Comparison of ENCODE assay signal across 20 mouse cellular contexts in genomic region chr7:27535386-27535785, GRCm38 (mm10). TPM values are rescaled to one million over a fixed set of nuclear protein-coding genes. Genes with fewer than 3 reads are reported as not detected.
DNase-seq lines count a peak whose midpoint lies in the region; ATAC-seq and TF ChIP-seq lines count a peak whose summit lies in the region.
"Had no signal": no experiment of that assay in that cellular context is flagged by ENCODE, and none has a peak within 500 bp of the region (broad histone marks: within the 10 kb centered on the region; RNA-seq: fewer than 3 reads in every experiment).

No protein-coding gene starts in this region.

- no peak overlapping the region for H3K4me2 ChIP-seq in stomach, embryonic 15.5 days
- no peak overlapping the region for H3K4me2 ChIP-seq in stomach, postnatal 0 days (replicated peaks; ENCODE audit: low read depth)
- H3K4me2 ChIP-seq in liver, postnatal 0 days (ENCODE audit: low read depth, low read length): peak overlapping the region; percentile 70
- H3K4me2 ChIP-seq: hindbrain, embryonic 13.5 days; kidney, embryonic 15.5 days; midbrain, embryonic 12.5 days had no signal

- DNase-seq in stomach, postnatal 0 days (ENCODE audit: low spot score): no peak
- DNase-seq in liver, postnatal 0 days: peak; percentile 66
- no peak for DNase-seq in gastrocnemius, postnatal 10 days
- no peak for DNase-seq in embryo, embryonic 11 days
- DNase-seq: adrenal gland, adult 2 months; cerebellum, adult 2 months; heart, adult 18-20 months; left cerebral cortex, postnatal 4 days; lung, adult 18-20 months; right cerebral cortex, postnatal 25 days; thymus, adult 18-20 months had no signal

- H3K4me1 ChIP-seq in stomach, embryonic 15.5 days: no peaks in the 10 kb centered on the region
- no peaks in the 10 kb centered on the region for H3K4me1 ChIP-seq in stomach, postnatal 0 days (replicated peaks; ENCODE audit: control insufficient read depth, insufficient read depth)
- H3K4me1 ChIP-seq in liver, postnatal 0 days (ENCODE audit: insufficient read depth): peaks cover 36% of the 10 kb centered on the region
- H3K4me1 ChIP-seq: hindbrain, embryonic 13.5 days; kidney, embryonic 15.5 days; midbrain, embryonic 12.5 days had no signal

- no peak overlapping the region for H3K4me3 ChIP-seq in stomach, embryonic 15.5 days (replicated peaks)
- H3K4me3 ChIP-seq in stomach, postnatal 0 days (ENCODE audit: low read depth, low read length): no peak overlapping the region
- no peak overlapping the region for H3K4me3 ChIP-seq in liver, postnatal 0 days (ENCODE audit: low read depth, low read length)
- H3K4me3 ChIP-seq: hindbrain, embryonic 13.5 days; kidney, embryonic 15.5 days; layer of hippocampus, adult 2 months; midbrain, embryonic 12.5 days had no signal

- peak; percentile 36; the same call in 1 of the 2 replicates for ATAC-seq in stomach, embryonic 15.5 days (ENCODE audit: insufficient read depth, low FRiP score, low read depth)
- no peak for ATAC-seq in stomach, postnatal 0 days (ENCODE audit: low FRiP score, low TSS enrichment)
- ATAC-seq in erythroid progenitor cell, adult 5-6 weeks (replicated peaks; ENCODE audit: low FRiP score, poor library complexity, severe bottlenecking): peak; percentile 82
- peak; percentile 76 for ATAC-seq in liver, postnatal 0 days
- ATAC-seq in activated CD4-positive, CD25-positive, alpha-beta regulatory T cell, adult 4 months: no peak
- ATAC-seq: forebrain, embryonic 16.5 days had no signal

- H3K36me3 ChIP-seq in stomach, embryonic 15.5 days: peaks cover 15% of the 10 kb centered on the region
- peaks cover 21% of the 10 kb centered on the region for H3K36me3 ChIP-seq in stomach, postnatal 0 days (ENCODE audit: control insufficient read depth, insufficient read depth, low read length)
- H3K36me3 ChIP-seq in liver, postnatal 0 days (replicated peaks; ENCODE audit: insufficient read depth, low read length): peaks cover 39% of the 10 kb centered on the region

- no peak overlapping the region for H3K27ac ChIP-seq in stomach, embryonic 15.5 days
- H3K27ac ChIP-seq in stomach, postnatal 0 days (replicated peaks): no peak overlapping the region
- H3K27ac ChIP-seq in liver, postnatal 0 days (ENCODE audit: low read depth): peak overlapping the region; percentile 39; the same call in 1 of the 2 replicates
- H3K27ac ChIP-seq: hindbrain, embryonic 13.5 days; kidney, embryonic 15.5 days; layer of hippocampus, adult 2 months; midbrain, embryonic 12.5 days had no signal

- WGBS in stomach, embryonic 15.5 days: 64% methylated on average over 2 of the region's 2 CpGs
- WGBS in stomach, postnatal 0 days: 70% methylated on average over 2 of the region's 2 CpGs
- 57% methylated on average over 2 of the region's 2 CpGs for WGBS in liver, postnatal 0 days (ENCODE audit: insufficient replicate concordance)

- TF ChIP-seq CTCF in stomach, postnatal 0 days (IDR thresholded peaks at IDR 0.05; ENCODE audit: low read depth): no peak
- TF ChIP-seq CTCF in liver, postnatal 0 days (IDR thresholded peaks at IDR 0.05; ENCODE audit: low read depth): no peak

- no peak for TF ChIP-seq EP300 in stomach, postnatal 0 days (optimal IDR thresholded peaks at IDR 0.05)
- peak; percentile 86 for TF ChIP-seq EP300 in liver, postnatal 0 days (IDR thresholded peaks at IDR 0.05; ENCODE audit: low read depth)

- no peak overlapping the region for H3K9ac ChIP-seq in stomach, embryonic 15.5 days
- H3K9ac ChIP-seq in stomach, postnatal 0 days (ENCODE audit: low read length): no peak overlapping the region
- H3K9ac ChIP-seq in liver, postnatal 0 days (replicated peaks): peak overlapping the region; percentile 51
- H3K9ac ChIP-seq: hindbrain, embryonic 13.5 days; kidney, embryonic 15.5 days; midbrain, embryonic 12.5 days had no signal

- no peaks in the 10 kb centered on the region for H3K9me3 ChIP-seq in stomach, embryonic 15.5 days
- no peaks in the 10 kb centered on the region for H3K9me3 ChIP-seq in stomach, postnatal 0 days (ENCODE audit: control insufficient read depth, low read length)
- no peaks in the 10 kb centered on the region for H3K9me3 ChIP-seq in liver, postnatal 0 days (ENCODE audit: low read length)
- H3K9me3 ChIP-seq: hindbrain, embryonic 13.5 days; kidney, embryonic 15.5 days; midbrain, embryonic 12.5 days had no signal

- H3K27me3 ChIP-seq in stomach, embryonic 15.5 days (replicated peaks): no peaks in the 10 kb centered on the region
- H3K27me3 ChIP-seq in stomach, postnatal 0 days (ENCODE audit: control insufficient read depth, insufficient read depth, low read length): no peaks in the 10 kb centered on the region
- H3K27me3 ChIP-seq in liver, postnatal 0 days (ENCODE audit: insufficient read depth, low read length): no peaks in the 10 kb centered on the region
- H3K27me3 ChIP-seq: hindbrain, embryonic 13.5 days; kidney, embryonic 15.5 days; midbrain, embryonic 12.5 days had no signal

RNA-seq across cellular contexts. Expression of gene Hipk4, which starts 12.3 kb away (rescaled TPM):
- 0.67 and 0.86 TPM in 2 replicates for polyA plus RNA-seq in stomach, embryonic 15.5 days (2015; fragmentation: Nextera tagmentation; extraction: Ambion mirVana)
- 0.23 and 0.39 TPM in 2 replicates for polyA plus RNA-seq in stomach, postnatal 0 days (2015; fragmentation: Nextera tagmentation; extraction: Ambion mirVana)
- not detected in 2 replicates for total RNA-seq in erythroid progenitor cell, adult 5-6 weeks (2015; ENCODE audit: low replicate concordance)
- not detected in 2 replicates for total RNA-seq in erythroid progenitor cell, adult 5-6 weeks (2017; ENCODE audit: low replicate concordance)
- 0.04 TPM in 1 of 2 replicates, not detected in the other for polyA plus RNA-seq in liver, postnatal 0 days (2015; fragmentation: Nextera tagmentation; extraction: Ambion mirVana)
- under 1 TPM; 0.42 to 0.84 TPM for total RNA-seq in gastrocnemius, postnatal 10 days (2021)
- polyA plus RNA-seq in activated CD4-positive, CD25-positive, alpha-beta regulatory T cell, adult 4 months (2017; shearing (Covaris generic)): not detected
- total RNA-seq: gastrocnemius, adult 18-20 months had no signal

RNA-seq across cellular contexts. Expression of gene Pld3, which starts 17.6 kb away (rescaled TPM):
- 77.5 and 81.0 TPM in 2 replicates for polyA plus RNA-seq in stomach, embryonic 15.5 days (2015; fragmentation: Nextera tagmentation; extraction: Ambion mirVana)
- 117 and 128 TPM in 2 replicates for polyA plus RNA-seq in stomach, postnatal 0 days (2015; fragmentation: Nextera tagmentation; extraction: Ambion mirVana)
- total RNA-seq in erythroid progenitor cell, adult 5-6 weeks (2015; ENCODE audit: low replicate concordance): 43.2 and 88.0 TPM in 2 replicates
- 19.1 and 26.3 TPM in 2 replicates for total RNA-seq in erythroid progenitor cell, adult 5-6 weeks (2017; ENCODE audit: low replicate concordance)
- 46.5 and 49.3 TPM in 2 replicates for polyA plus RNA-seq in liver, postnatal 0 days (2015; fragmentation: Nextera tagmentation; extraction: Ambion mirVana)
- 10 to 100 TPM; 27.2 to 37.9 TPM for total RNA-seq in gastrocnemius, postnatal 10 days (2021)
- 100 to 1,000 TPM; 149 to 193 TPM for polyA plus RNA-seq in activated CD4-positive, CD25-positive, alpha-beta regulatory T cell, adult 4 months (2017; shearing (Covaris generic))

RNA-seq across cellular contexts. Expression of gene 2310022A10Rik, which starts 17.6 kb away (rescaled TPM):
- polyA plus RNA-seq in stomach, embryonic 15.5 days (2015; fragmentation: Nextera tagmentation; extraction: Ambion mirVana): 21.0 and 23.4 TPM in 2 replicates
- polyA plus RNA-seq in stomach, postnatal 0 days (2015; fragmentation: Nextera tagmentation; extraction: Ambion mirVana): 11.4 TPM in 2 replicates
- 11.2 and 18.9 TPM in 2 replicates for total RNA-seq in erythroid progenitor cell, adult 5-6 weeks (2015; ENCODE audit: low replicate concordance)
- 1.6 and 6.8 TPM in 2 replicates for total RNA-seq in erythroid progenitor cell, adult 5-6 weeks (2017; ENCODE audit: low replicate concordance)
- 8.6 and 9.0 TPM in 2 replicates for polyA plus RNA-seq in liver, postnatal 0 days (2015; fragmentation: Nextera tagmentation; extraction: Ambion mirVana)
- 100 to 1,000 TPM; 106 to 110 TPM for total RNA-seq in gastrocnemius, postnatal 10 days (2021)
- polyA plus RNA-seq in activated CD4-positive, CD25-positive, alpha-beta regulatory T cell, adult 4 months (2017; shearing (Covaris generic)): 10 to 100 TPM; 14.9 to 18.7 TPM

RNA-seq across cellular contexts. Expression of gene Prx, which starts 36.3 kb away (rescaled TPM):
- polyA plus RNA-seq in stomach, embryonic 15.5 days (2015; fragmentation: Nextera tagmentation; extraction: Ambion mirVana): 3.1 and 3.5 TPM in 2 replicates
- 2.1 and 2.2 TPM in 2 replicates for polyA plus RNA-seq in stomach, postnatal 0 days (2015; fragmentation: Nextera tagmentation; extraction: Ambion mirVana)
- total RNA-seq in erythroid progenitor cell, adult 5-6 weeks (2015; ENCODE audit: low replicate concordance): 0.36 and 0.42 TPM in 2 replicates
- total RNA-seq in erythroid progenitor cell, adult 5-6 weeks (2017; ENCODE audit: low replicate concordance): 1.4 and 5.1 TPM in 2 replicates
- polyA plus RNA-seq in liver, postnatal 0 days (2015; fragmentation: Nextera tagmentation; extraction: Ambion mirVana): 0.25 and 0.28 TPM in 2 replicates
- 10 to 100 TPM; 34.6 to 48.7 TPM for total RNA-seq in gastrocnemius, postnatal 10 days (2021)
- polyA plus RNA-seq in activated CD4-positive, CD25-positive, alpha-beta regulatory T cell, adult 4 months (2017; shearing (Covaris generic)): under 1 TPM; 0.11 to 0.68 TPM

RNA-seq across cellular contexts. Expression of gene Sertad1, which starts 48.7 kb away (rescaled TPM):
- 35.3 and 36.7 TPM in 2 replicates for polyA plus RNA-seq in stomach, embryonic 15.5 days (2015; fragmentation: Nextera tagmentation; extraction: Ambion mirVana)
- 50.0 and 53.0 TPM in 2 replicates for polyA plus RNA-seq in stomach, postnatal 0 days (2015; fragmentation: Nextera tagmentation; extraction: Ambion mirVana)
- total RNA-seq in erythroid progenitor cell, adult 5-6 weeks (2015; ENCODE audit: low replicate concordance): 1.7 and 6.8 TPM in 2 replicates
- total RNA-seq in erythroid progenitor cell, adult 5-6 weeks (2017; ENCODE audit: low replicate concordance): 5.5 and 7.0 TPM in 2 replicates
- 18.3 and 18.5 TPM in 2 replicates for polyA plus RNA-seq in liver, postnatal 0 days (2015; fragmentation: Nextera tagmentation; extraction: Ambion mirVana)
- 10 to 100 TPM; 10.6 to 14.4 TPM for total RNA-seq in gastrocnemius, postnatal 10 days (2021)
- 10 to 100 TPM; 46.6 to 47.9 TPM for polyA plus RNA-seq in activated CD4-positive, CD25-positive, alpha-beta regulatory T cell, adult 4 months (2017; shearing (Covaris generic))

Comparison
In these comparisons a context has a peak if more than half of its experiments do, and no peak if none do; other contexts are left out.
1. ATAC-seq: peak in stomach, embryonic 15.5 days (single experiment), erythroid progenitor cell, adult 5-6 weeks (single experiment) and liver, postnatal 0 days (single experiment); none in stomach, postnatal 0 days (single experiment) and activated CD4-positive, CD25-positive, alpha-beta regulatory T cell, adult 4 months (single experiment).